Mouse (Mus musculus) CH12F3 (cell line): ENCODE results near the gene Ube2e2.
"Not testable (repeated sequence)": the region's sequence is repeated elsewhere in the genome, so short reads cannot be mapped to it uniquely, and the experiment has no call there.

Experiments
- in situ Hi-C: fragments of 300-500 bp; cut with MboI; formaldehyde crosslinking; loops from 2 replicates; pipeline ENCODE4 v1.14.3; 2020; ENCODE audit warnings: low sequenced_read_pairs

Gene Ube2e2

GRCm38 (mm10) chr14:18638753-18639456 is 255.2 kb downstream of the Ube2e2 start:
- in situ Hi-C loops: no loop called here

- in situ Hi-C loops: no loop called here
These were observed 256.3 kb downstream of the Ube2e2 start for GRCm38 (mm10) chr14:18637739-18638138.

GRCm38 (mm10) chr14:18628170-18628569 is 265.9 kb downstream of the Ube2e2 start:
- in situ Hi-C loops: no loop called here

- in situ Hi-C loops: no loop called here
These were observed 275.5 kb downstream of the Ube2e2 start for GRCm38 (mm10) chr14:18618603-18619002.

- in situ Hi-C loops: no loop called here
These were observed 292.1 kb downstream of the Ube2e2 start for GRCm38 (mm10) chr14:18601927-18602326.

GRCm38 (mm10) chr14:18586239-18587034 is 307.6 kb downstream of the Ube2e2 start:
- in situ Hi-C loops: no loop called here

GRCm38 (mm10) chr14:18581735-18582134 is 312.3 kb downstream of the Ube2e2 start:
- in situ Hi-C loops: no loop called here

- in situ Hi-C loops: no loop called here
These were observed 319.3 kb downstream of the Ube2e2 start for GRCm38 (mm10) chr14:18574756-18575155.

GRCm38 (mm10) chr14:18574130-18574721 is 319.8 kb downstream of the Ube2e2 start:
- in situ Hi-C loops: no loop called here

- in situ Hi-C loops: no loop called here
These were observed 320.6 kb downstream of the Ube2e2 start for GRCm38 (mm10) chr14:18573286-18573956.

GRCm38 (mm10) chr14:18572852-18573251 is 321.2 kb downstream of the Ube2e2 start:
- in situ Hi-C loops: no loop called here

- in situ Hi-C loops: no loop called here
These were observed 324.5 kb downstream of the Ube2e2 start for GRCm38 (mm10) chr14:18569615-18570014.

- in situ Hi-C loops: not testable (repeated sequence)
These were observed 329.1 kb downstream of the Ube2e2 start for GRCm38 (mm10) chr14:18564999-18565398.

- in situ Hi-C loops: no loop called here
These were observed 338.8 kb downstream of the Ube2e2 start for GRCm38 (mm10) chr14:18555287-18555686.

- in situ Hi-C loops: no loop called here
These were observed 339.5 kb downstream of the Ube2e2 start for GRCm38 (mm10) chr14:18554627-18554988.

- in situ Hi-C loops: no loop called here
These were observed 340.0 kb downstream of the Ube2e2 start for GRCm38 (mm10) chr14:18553987-18554626.

- in situ Hi-C loops: no loop called here
These were observed 346.5 kb downstream of the Ube2e2 start for GRCm38 (mm10) chr14:18547541-18547940.

- in situ Hi-C loops: not testable (repeated sequence)
These were observed 355.0 kb downstream of the Ube2e2 start for GRCm38 (mm10) chr14:18539092-18539491.

- in situ Hi-C loops: no loop called here
These were observed 363.2 kb downstream of the Ube2e2 start for GRCm38 (mm10) chr14:18530899-18531298.

- in situ Hi-C loops: no loop called here
These were observed 363.6 kb downstream of the Ube2e2 start for GRCm38 (mm10) chr14:18530496-18530895.
